Mouse (Mus musculus) myocyte (in vitro differentiated cells): ENCODE measurements around the gene Asb3. TPM values are rescaled to one million over a fixed set of nuclear protein-coding genes. Genes with fewer than 3 reads are reported as not detected.

Source experiments
- H3K27me3 ChIP-seq: one replicate; pipeline ENCODE4 v1.6.1; 2011; ENCODE audit not compliant: control insufficient read depth, insufficient read depth, insufficient read length
- H3K36me3 ChIP-seq: one replicate; pipeline ENCODE4 v1.6.1; 2011; ENCODE audit not compliant: control insufficient read depth, insufficient read depth
- H3K4me2 ChIP-seq: one replicate; pipeline ENCODE4 v1.6.1; 2011; ENCODE audit warnings: low read depth, control low read depth
- H3K4me3 ChIP-seq: one replicate; pipeline ENCODE4 v1.5.1; 2011; ENCODE audit warnings: mild to moderate bottlenecking, control low read depth, moderate library complexity
- H3K79me2 ChIP-seq: one replicate; pipeline ENCODE4 v1.6.1; 2011; ENCODE audit not compliant: control insufficient read depth, insufficient read depth
- H3ac ChIP-seq: one replicate; pipeline ENCODE4 v1.6.1; 2011; ENCODE audit not compliant: control insufficient read depth, insufficient read length
- CEBPB ChIP-seq: IDR thresholded peaks from 2 replicates; pipeline ENCODE4 v1.6.1; 2011; ENCODE audit warnings: mild to moderate bottlenecking, moderate library complexity; ENCODE audit not compliant: poor library complexity, insufficient read depth, severe bottlenecking
- E2F4 ChIP-seq: IDR thresholded peaks from one replicate; pipeline ENCODE4 v1.6.1; 2011; ENCODE audit warnings: mild to moderate bottlenecking, control low read depth, moderate library complexity; ENCODE audit not compliant: insufficient read depth
- MAX ChIP-seq: IDR thresholded peaks from one replicate; pipeline ENCODE4 v1.6.1; 2011; ENCODE audit warnings: low read depth, mild to moderate bottlenecking, control low read depth
- MYOD1 ChIP-seq, 3 experiments: IDR thresholded peaks; one replicate each; pipeline ENCODE4 v1.6.1; 2011; ENCODE audit warnings: control low read depth in 2 of 3, low read depth in 2 of 3, mild to moderate bottlenecking in 2 of 3, moderate library complexity in 1 of 3; ENCODE audit not compliant: insufficient read length in 2 of 3, control insufficient read depth in 1 of 3
- MYOG ChIP-seq, 3 experiments: IDR thresholded peaks; one replicate each; pipeline ENCODE4 v1.6.1; 2011; ENCODE audit warnings: control low read depth in 2 of 3, low read depth in 2 of 3, mild to moderate bottlenecking in 2 of 3; ENCODE audit not compliant: insufficient read length in 2 of 3, control insufficient read depth in 1 of 3, insufficient read depth in 1 of 3
- POLR2A ChIP-seq: IDR thresholded peaks from one replicate; pipeline ENCODE4 v1.6.1; 2011; ENCODE audit warnings: low read depth, mild to moderate bottlenecking, control low read depth, moderate library complexity; ENCODE audit not compliant: insufficient read length
- POLR2AphosphoS2 ChIP-seq: IDR thresholded peaks from one replicate; pipeline ENCODE4 v1.6.1; 2011; ENCODE audit warnings: low read depth, control low read depth; ENCODE audit not compliant: insufficient read length
- REST ChIP-seq: IDR thresholded peaks from one replicate; pipeline ENCODE4 v1.6.1; 2011; ENCODE audit warnings: mild to moderate bottlenecking, control low read depth, moderate library complexity; ENCODE audit not compliant: insufficient read depth, insufficient read length
- SRF ChIP-seq: IDR thresholded peaks from one replicate; pipeline ENCODE4 v1.6.1; 2011; ENCODE audit warnings: low read depth; ENCODE audit not compliant: control insufficient read depth, insufficient read length
- TCF12 ChIP-seq: IDR thresholded peaks from one replicate; pipeline ENCODE4 v1.6.1; 2011; ENCODE audit warnings: mild to moderate bottlenecking, control low read depth; ENCODE audit not compliant: poor library complexity, insufficient read depth, severe bottlenecking
- TCF3 ChIP-seq: IDR thresholded peaks from one replicate; pipeline ENCODE4 v1.6.1; 2011; ENCODE audit warnings: low read depth, control low read depth; ENCODE audit not compliant: insufficient read length
- USF1 ChIP-seq: IDR thresholded peaks from one replicate; pipeline ENCODE4 v1.6.1; 2011; ENCODE audit warnings: low read depth, mild to moderate bottlenecking, control low read depth, moderate library complexity
- polyA plus RNA-seq: library from polyadenylated mRNA; unstranded; fragments of >200 nt; fragmentation: generic; extraction: Trizol; gene quantifications from one replicate; pipeline ENCODE4 v1.2.1, GENCODE M21; 2012; ENCODE audit warnings: missing spikeins

Asb3 gene
- polyA plus RNA-seq, 1 experiment: 8.2 TPM

- Histone ChIP-seq H3K4me3 (no peak overlapping the region), H3K79me2 (no peaks in the 10 kb centered on the region), H3K36me3 (no peaks in the 10 kb centered on the region), H3K27me3 (no peaks in the 10 kb centered on the region), H3K4me2 (no peak overlapping the region), H3ac (no peak overlapping the region)
- no peak for TF ChIP-seq E2F4
- no peak for TF ChIP-seq MYOG (IDR thresholded peaks at IDR 0.05; ENCODE audit: control insufficient read depth in 1 of 3, insufficient read depth in 1 of 3, insufficient read length in 2 of 3, low read depth in 2 of 3)
- TF ChIP-seq MYOD1 (IDR thresholded peaks at IDR 0.05; ENCODE audit: control insufficient read depth in 1 of 3, insufficient read length in 2 of 3, low read depth in 2 of 3): no peak
- no peak for TF ChIP-seq CEBPB
- TF ChIP-seq SRF: no peak
- TF ChIP-seq TCF3: no peak
- no peak for TF ChIP-seq REST
- no peak for TF ChIP-seq POLR2AphosphoS2
- TF ChIP-seq TCF12: no peak
- TF ChIP-seq POLR2A: no peak
- no peak for TF ChIP-seq MAX
Measured at GRCm38 (mm10) chr11:30896201-30896600, 11.0 kb downstream of the Asb3 start.

- Histone ChIP-seq H3ac (no peak overlapping the region), H3K27me3 (no peaks in the 10 kb centered on the region), H3K4me2 (no peak overlapping the region), H3K36me3 (no peaks in the 10 kb centered on the region), H3K4me3 (no peak overlapping the region), H3K79me2 (no peaks in the 10 kb centered on the region)
- TF ChIP-seq E2F4 (no peak), MYOG (IDR thresholded peaks at IDR 0.05; ENCODE audit: control insufficient read depth in 1 of 3, insufficient read depth in 1 of 3, insufficient read length in 2 of 3, low read depth in 2 of 3) (no peak), MAX (no peak), TCF12 (no peak), POLR2A (no peak)
Measured at GRCm38 (mm10) chr11:30899312-30899711, 14.1 kb downstream of the Asb3 start.

- Histone ChIP-seq H3K79me2 (no peaks in the 10 kb centered on the region), H3K27me3 (no peaks in the 10 kb centered on the region), H3ac (no peak overlapping the region), H3K4me3 (no peak overlapping the region), H3K4me2 (no peak overlapping the region), H3K36me3 (no peaks in the 10 kb centered on the region)
- TF ChIP-seq POLR2A (no peak), TCF3 (no peak), USF1 (no peak), POLR2AphosphoS2 (no peak), MYOD1 (IDR thresholded peaks at IDR 0.05; ENCODE audit: control insufficient read depth in 1 of 3, insufficient read length in 2 of 3, low read depth in 2 of 3) (no peak), MYOG (IDR thresholded peaks at IDR 0.05; ENCODE audit: control insufficient read depth in 1 of 3, insufficient read depth in 1 of 3, insufficient read length in 2 of 3, low read depth in 2 of 3) (no peak), E2F4 (no peak), CEBPB (no peak)
Measured at GRCm38 (mm10) chr11:30912311-30912710, 27.1 kb downstream of the Asb3 start.

GRCm38 (mm10) chr11:30920641-30921040 lies 35.4 kb downstream of the Asb3 start:
- Histone ChIP-seq H3K4me3 (no peak overlapping the region), H3K36me3 (peaks cover 6% of the 10 kb centered on the region), H3ac (no peak overlapping the region), H3K27me3 (no peaks in the 10 kb centered on the region), H3K79me2 (no peaks in the 10 kb centered on the region), H3K4me2 (no peak overlapping the region)
- TF ChIP-seq SRF (no peak), MYOG (IDR thresholded peaks at IDR 0.05; ENCODE audit: control insufficient read depth in 1 of 3, insufficient read depth in 1 of 3, insufficient read length in 2 of 3, low read depth in 2 of 3) (no peak), E2F4 (no peak), POLR2A (no peak), USF1 (no peak), CEBPB (no peak)

DNA sequence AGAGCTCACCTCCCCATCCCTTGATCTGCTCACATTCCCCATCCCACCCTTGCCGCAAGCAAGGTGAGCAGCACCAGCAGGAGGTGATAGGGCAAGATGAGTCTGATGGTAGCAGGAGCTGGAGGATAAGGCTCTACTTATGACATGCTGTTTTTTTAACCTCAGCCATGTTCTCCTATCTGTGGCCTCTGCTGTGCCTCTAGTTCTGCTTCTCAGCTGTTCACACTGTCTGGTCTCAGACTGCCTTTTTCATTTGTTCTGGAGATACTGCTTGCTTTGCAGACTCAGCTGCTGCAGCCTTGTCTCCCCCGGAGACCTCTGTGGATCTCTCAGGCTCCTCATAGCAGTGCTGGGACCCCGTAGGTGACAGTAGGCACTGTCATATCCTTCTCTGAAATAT lies 38.1 kb downstream of the Asb3 start:
- Histone ChIP-seq H3K4me3 (no peak overlapping the region), H3K36me3 (peaks cover 18% of the 10 kb centered on the region), H3K4me2 (no peak overlapping the region), H3K27me3 (no peaks in the 10 kb centered on the region), H3K79me2 (no peaks in the 10 kb centered on the region), H3ac (no peak overlapping the region)
- TF ChIP-seq POLR2A (no peak), POLR2AphosphoS2 (peak; percentile 40), MYOD1 (IDR thresholded peaks at IDR 0.05; ENCODE audit: control insufficient read depth in 1 of 3, insufficient read length in 2 of 3, low read depth in 2 of 3) (no peak), REST (no peak), TCF3 (no peak), SRF (no peak), E2F4 (no peak)
